Mouse (Mus musculus) brain, embryonic 14.5 days (tissue): ENCODE data around the gene Rufy3.

Experiments used
- CTCF ChIP-seq: fragments of 200-500 bp; IDR thresholded peaks from 2 replicates; pipeline ENCODE4 v1.5.1; 2012; ENCODE audit warnings: inconsistent platforms, mild to moderate bottlenecking, moderate library complexity, borderline replicate concordance; ENCODE audit not compliant: insufficient read depth, insufficient read length; ENCODE audit errors: extremely low read depth
- POLR2A ChIP-seq: fragments of 200-500 bp; IDR thresholded peaks from 2 replicates; pipeline ENCODE4 v1.6.1; 2012; ENCODE audit warnings: mild to moderate bottlenecking, inconsistent platforms, borderline replicate concordance; ENCODE audit not compliant: poor library complexity, insufficient read depth, insufficient read length, severe bottlenecking; ENCODE audit errors: extremely low read depth

GRCm38 (mm10) chr5:88558991-88559390, 5.8 kb upstream of the Rufy3 start:
- TF ChIP-seq CTCF = no peak
- no peak for TF ChIP-seq POLR2A
